Mouse (Mus musculus) stomach, postnatal 0 days (tissue): ENCODE results near the gene Kcnd3. TPM values are rescaled to one million over a fixed set of nuclear protein-coding genes. Genes with fewer than 3 reads are reported as not detected.

Experiments
- ATAC-seq: fragments of 200-750 bp; cut with Nextera tagmentation; 2 replicates; pipeline ENCODE4 v1.8.0; 2017; ENCODE audit not compliant: low FRiP score, low TSS enrichment
- DNase-seq: peaks from one replicate; pipeline ENCODE4 v3.0.0-alpha.2; 2016; ENCODE audit warnings: low spot score
- H3K27ac ChIP-seq: fragments of 300-500 bp; sonication (generic); replicated peaks from 2 replicates; pipeline ENCODE4 v1.5.1; 2014; ENCODE audit warnings: mild to moderate bottlenecking, control low read depth
- H3K27me3 ChIP-seq: fragments of 300-500 bp; sonication (generic); 2 replicates; pipeline ENCODE4 v1.6.1; 2014; ENCODE audit warnings: low read length; ENCODE audit not compliant: control insufficient read depth, insufficient read depth
- H3K36me3 ChIP-seq: fragments of 300-500 bp; sonication (generic); 2 replicates; pipeline ENCODE4 v1.6.1; 2014; ENCODE audit warnings: low read length, mixed read lengths; ENCODE audit not compliant: control insufficient read depth, insufficient read depth
- H3K4me1 ChIP-seq: fragments of 300-500 bp; sonication (generic); replicated peaks from 2 replicates; pipeline ENCODE4 v1.6.1; 2014; ENCODE audit warnings: antibody characterized with exemption; ENCODE audit not compliant: control insufficient read depth, insufficient read depth
- H3K4me2 ChIP-seq: fragments of 300-500 bp; sonication (generic); replicated peaks from 2 replicates; pipeline ENCODE4 v1.6.1; 2014; ENCODE audit warnings: low read depth, mild to moderate bottlenecking, control low read depth, moderate library complexity
- H3K4me3 ChIP-seq: fragments of 300-500 bp; sonication (generic); 2 replicates; pipeline ENCODE4 v1.5.1; 2014; ENCODE audit warnings: low read depth, low read length, control low read depth
- H3K9ac ChIP-seq: fragments of 300-500 bp; sonication (generic); 2 replicates; pipeline ENCODE4 v1.6.1; 2014; ENCODE audit warnings: mild to moderate bottlenecking, low read length, control low read depth, mixed read lengths
- H3K9me3 ChIP-seq: fragments of 300-500 bp; sonication (generic); 2 replicates; pipeline ENCODE4 v1.6.1; 2016; ENCODE audit warnings: low read length; ENCODE audit not compliant: control insufficient read depth
- CTCF ChIP-seq: IDR thresholded peaks from 2 replicates; pipeline ENCODE4 v1.5.1; 2016; ENCODE audit warnings: antibody characterized with exemption, low read depth, mild to moderate bottlenecking, moderate library complexity
- EP300 ChIP-seq: optimal IDR thresholded peaks from 2 replicates; pipeline ENCODE3; 2016; ENCODE audit warnings: antibody characterized with exemption
- WGBS: fragments of 180-500 bp; shearing (Covaris S2); extraction: QIAGEN DNeasy Blood & Tissue Kit; methylation state at CpG from one replicate; pipeline ENCODE4 v1.1.7; 2014; 5-methylcytosine and 5-hydroxymethylcytosine counted together
- polyA plus RNA-seq: library from polyadenylated mRNA; unstranded; fragments of >200 nt; fragmentation: Nextera tagmentation; extraction: Ambion mirVana; gene quantifications from 2 replicates; pipeline ENCODE4 v1.2.1, GENCODE M21; 2015

The Kcnd3 gene
- polyA plus RNA-seq, 1 experiment from 2014 or later, result 2.4 TPM

DNA sequence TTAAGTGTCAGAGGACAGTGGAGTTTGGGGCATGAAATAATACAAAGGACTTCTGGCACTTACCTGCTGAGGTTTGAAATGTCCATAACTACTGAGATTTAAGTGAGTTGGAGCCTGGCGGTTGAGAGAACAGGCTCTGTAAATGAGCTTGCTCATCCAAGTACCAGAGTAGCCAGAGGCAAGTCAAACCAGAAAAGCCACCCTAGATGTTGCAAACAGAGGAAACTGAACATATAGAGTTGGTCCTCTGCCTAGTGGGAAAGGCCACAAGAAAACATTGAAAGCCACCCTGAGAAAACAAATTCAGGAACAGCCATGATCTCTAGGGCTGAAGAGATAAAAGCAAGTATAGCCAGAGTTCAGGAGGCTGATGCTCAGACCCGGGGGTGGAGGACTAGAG lies 121.0 kb downstream of the Kcnd3 start:
- Histone ChIP-seq H3K36me3 (no peaks in the 10 kb centered on the region), H3K9ac (no peak overlapping the region), H3K4me1 (no peaks in the 10 kb centered on the region), H3K4me3 (no peak overlapping the region), H3K27ac (no peak overlapping the region), H3K27me3 (no peaks in the 10 kb centered on the region), H3K4me2 (no peak overlapping the region), H3K9me3 (no peaks in the 10 kb centered on the region)
- ATAC-seq (no peak), DNase-seq (no peak)
- TF ChIP-seq CTCF (no peak), EP300 (no peak)
- WGBS, result 83% methylated on average over 2 of the region's 2 CpGs

DNA sequence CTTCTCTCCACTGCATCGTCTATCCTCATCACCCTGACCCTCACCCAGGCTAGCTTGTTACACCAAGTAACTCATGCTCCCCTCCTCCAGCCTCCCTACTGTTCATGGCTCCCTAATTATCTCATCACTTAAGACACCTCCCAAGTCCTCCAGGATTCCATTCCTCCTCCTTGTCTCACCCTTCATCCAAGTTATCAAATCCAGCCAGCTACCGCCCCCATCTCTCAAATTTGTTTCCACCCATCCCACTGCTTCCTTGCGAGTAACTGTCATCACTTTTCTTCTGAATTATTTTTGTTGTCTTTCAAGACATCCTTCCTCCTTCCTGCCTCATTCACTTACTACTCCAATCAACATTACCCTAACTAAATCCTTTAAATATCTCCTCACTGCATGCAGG lies 126.2 kb downstream of the Kcnd3 start:
- DNase-seq, result no peak
- Histone ChIP-seq H3K9ac (no peak overlapping the region), H3K4me3 (no peak overlapping the region), H3K27me3 (no peaks in the 10 kb centered on the region), H3K4me2 (no peak overlapping the region), H3K36me3 (no peaks in the 10 kb centered on the region), H3K27ac (no peak overlapping the region), H3K4me1 (no peaks in the 10 kb centered on the region), H3K9me3 (no peaks in the 10 kb centered on the region)
- WGBS, result 75% methylated on average over 3 of the region's 3 CpGs
- TF ChIP-seq EP300 (no peak), CTCF (no peak)
- ATAC-seq, result no peak

DNA sequence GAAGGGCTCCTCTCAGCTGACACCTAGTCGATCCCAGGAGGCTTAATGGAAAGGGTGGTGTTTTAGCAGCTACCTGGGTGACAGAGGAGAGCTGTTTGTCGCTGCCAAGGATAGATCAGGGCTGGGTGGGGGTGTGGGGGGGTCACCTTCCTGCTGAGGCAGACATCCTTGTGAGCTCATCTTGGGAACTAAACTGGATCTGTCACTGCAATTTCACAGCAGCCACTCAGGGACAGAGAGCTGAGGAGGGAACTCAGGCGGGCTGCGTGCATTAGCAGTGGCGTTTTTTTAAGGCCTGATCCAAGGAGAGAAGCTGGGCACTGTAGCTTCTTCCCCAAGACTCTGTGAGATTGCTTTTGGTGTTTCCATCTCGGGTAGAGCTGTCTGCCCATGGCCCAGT lies 129.0 kb downstream of the Kcnd3 start:
- H3K27ac ChIP-seq, result no peak overlapping the region
- no peaks in the 10 kb centered on the region for H3K36me3 ChIP-seq
- no peaks in the 10 kb centered on the region for H3K27me3 ChIP-seq
- no peak overlapping the region for H3K9ac ChIP-seq
- H3K4me3 ChIP-seq, result no peak overlapping the region
- H3K4me2 ChIP-seq, result no peak overlapping the region
- ATAC-seq, result no peak
- H3K9me3 ChIP-seq, result no peaks in the 10 kb centered on the region
- H3K4me1 ChIP-seq, result no peaks in the 10 kb centered on the region
- DNase-seq, result no peak
- TF ChIP-seq EP300, result no peak
- no peak for TF ChIP-seq CTCF
- WGBS, result 58% methylated on average over 6 of the region's 6 CpGs

DNA sequence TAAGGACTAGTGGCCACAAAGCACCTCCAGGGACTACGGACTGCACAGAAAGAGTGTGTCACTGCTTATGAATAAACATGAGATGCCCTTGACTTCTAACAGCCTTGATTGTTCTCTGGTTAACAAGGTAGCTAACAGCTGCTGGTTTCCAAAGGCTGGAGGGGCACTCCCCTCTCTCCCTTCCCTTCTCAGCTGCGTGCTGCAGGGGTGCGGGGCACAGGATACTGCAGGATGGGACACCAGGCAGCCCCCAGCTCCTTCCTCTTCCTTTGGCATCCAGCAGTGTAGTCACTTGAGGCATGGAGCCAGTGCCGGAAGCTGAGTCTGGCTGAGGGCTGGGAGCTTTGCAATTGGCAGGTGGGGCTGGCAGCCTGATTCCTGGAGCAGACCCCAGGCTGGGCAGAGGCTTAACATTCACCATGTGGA lies 133.6 kb downstream of the Kcnd3 start:
- H3K4me2 ChIP-seq, result no peak overlapping the region
- no peak for TF ChIP-seq CTCF
- TF ChIP-seq EP300, result no peak
- no peaks in the 10 kb centered on the region for H3K4me1 ChIP-seq
- H3K9me3 ChIP-seq, result no peaks in the 10 kb centered on the region
- 68% methylated on average over 4 of the region's 4 CpGs for WGBS
- no peaks in the 10 kb centered on the region for H3K27me3 ChIP-seq
- ATAC-seq (no peak), DNase-seq (no peak)
- no peaks in the 10 kb centered on the region for H3K36me3 ChIP-seq
- no peak overlapping the region for H3K4me3 ChIP-seq
- H3K9ac ChIP-seq, result no peak overlapping the region
- no peak overlapping the region for H3K27ac ChIP-seq

DNA sequence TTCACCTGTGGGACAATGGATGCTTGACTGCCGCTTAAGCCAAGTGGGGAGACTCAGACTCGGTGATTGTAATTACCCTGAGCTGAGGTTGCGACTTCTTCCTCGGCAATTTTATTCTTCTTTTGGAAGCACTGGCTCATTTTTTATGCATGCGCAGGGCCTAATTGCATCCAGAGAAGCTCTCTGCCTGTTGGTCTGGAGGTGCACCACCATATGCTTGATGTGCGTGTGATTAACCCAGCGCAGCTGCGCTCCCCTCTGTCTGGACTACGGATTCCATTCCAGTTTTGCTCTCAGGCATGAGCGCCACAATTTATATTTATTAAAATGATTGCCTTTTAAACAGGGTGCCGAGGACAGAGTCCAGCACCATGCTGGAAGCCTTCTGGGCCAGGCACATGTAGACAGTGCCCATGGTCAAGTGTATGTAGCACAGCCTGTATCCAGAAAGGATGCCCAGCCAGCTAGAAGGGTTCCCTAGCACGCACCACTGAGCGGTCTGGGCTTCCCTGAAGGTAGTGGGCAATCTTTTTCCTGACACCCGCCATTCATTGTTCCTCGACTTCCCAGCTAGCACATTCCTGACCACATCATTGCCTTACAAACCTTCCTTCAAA lies 138.0 kb downstream of the Kcnd3 start:
- TF ChIP-seq CTCF, result no peak
- TF ChIP-seq EP300, result no peak
- DNase-seq, result no peak
- WGBS, result 81% methylated on average over 15 of the region's 15 CpGs
- Histone ChIP-seq H3K27ac (no peak overlapping the region), H3K4me2 (no peak overlapping the region), H3K4me3 (no peak overlapping the region), H3K36me3 (no peaks in the 10 kb centered on the region), H3K9ac (no peak overlapping the region), H3K9me3 (no peaks in the 10 kb centered on the region), H3K4me1 (no peaks in the 10 kb centered on the region), H3K27me3 (no peaks in the 10 kb centered on the region)
- ATAC-seq, result no peak

DNA sequence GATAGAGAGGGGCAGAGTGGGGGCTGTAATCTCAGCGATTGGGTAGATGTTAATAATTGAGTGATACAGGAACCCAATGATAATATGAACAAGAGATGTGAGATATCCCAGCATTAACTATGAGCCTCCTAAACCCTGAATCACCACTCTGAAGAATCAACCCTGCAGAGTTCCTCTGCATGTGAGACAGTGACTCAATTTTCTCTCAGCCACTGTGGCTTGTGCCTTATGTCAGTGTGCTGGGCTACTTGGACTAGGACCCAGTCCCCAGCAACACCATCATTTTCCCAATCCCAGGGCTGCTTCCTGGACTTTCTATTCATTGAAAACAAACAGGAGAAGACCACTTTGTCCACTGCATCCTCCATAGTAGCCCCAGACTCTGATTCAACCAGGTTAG lies 139.6 kb downstream of the Kcnd3 start:
- H3K9ac ChIP-seq, result no peak overlapping the region
- no peak overlapping the region for H3K4me2 ChIP-seq
- no peak for DNase-seq
- no peak for ATAC-seq
- no peaks in the 10 kb centered on the region for H3K27me3 ChIP-seq
- 86% methylated on average over 1 of the region's 1 CpGs for WGBS
- no peaks in the 10 kb centered on the region for H3K36me3 ChIP-seq
- TF ChIP-seq EP300 (no peak), CTCF (no peak)
- H3K9me3 ChIP-seq, result no peaks in the 10 kb centered on the region
- H3K4me1 ChIP-seq, result no peaks in the 10 kb centered on the region
- no peak overlapping the region for H3K27ac ChIP-seq
- no peak overlapping the region for H3K4me3 ChIP-seq
